Mouse (Mus musculus): ENCODE results near the gene Olfr251. TPM values are rescaled to one million over a fixed set of nuclear protein-coding genes. Genes with fewer than 3 reads are reported as not detected.

The Olfr251 gene
- not detected for total RNA-seq (2023)

DNA sequence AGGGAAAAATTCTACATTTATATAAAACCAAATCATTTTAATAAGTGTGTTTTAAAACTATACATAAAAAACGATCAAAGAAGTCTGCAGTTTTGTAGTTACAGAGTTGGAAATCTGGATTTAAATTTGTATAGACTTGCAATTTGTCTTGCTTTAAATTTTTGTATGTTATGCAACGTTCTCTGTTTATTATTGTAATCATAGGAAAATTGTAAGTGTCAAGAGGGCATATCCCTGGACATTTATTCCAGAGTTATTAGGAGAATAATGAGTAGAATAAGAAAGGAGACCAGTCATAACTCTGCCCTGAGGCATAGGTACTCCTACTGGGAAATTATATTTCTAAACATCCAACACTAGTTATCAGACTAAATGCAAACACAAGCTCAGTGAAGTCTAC is at the start of gene Olfr251:
Gene Olfr251, plus strand, starts transcription at position 301 of the 400 bp plus-strand sequence.

GRCm38 (mm10) chr9:38328760-38329159 is 48.1 kb upstream of the Olfr251 start, which contains the start of gene Olfr25:
Gene Olfr25 (plus strand): TSS chr9:38329060.

DNA sequence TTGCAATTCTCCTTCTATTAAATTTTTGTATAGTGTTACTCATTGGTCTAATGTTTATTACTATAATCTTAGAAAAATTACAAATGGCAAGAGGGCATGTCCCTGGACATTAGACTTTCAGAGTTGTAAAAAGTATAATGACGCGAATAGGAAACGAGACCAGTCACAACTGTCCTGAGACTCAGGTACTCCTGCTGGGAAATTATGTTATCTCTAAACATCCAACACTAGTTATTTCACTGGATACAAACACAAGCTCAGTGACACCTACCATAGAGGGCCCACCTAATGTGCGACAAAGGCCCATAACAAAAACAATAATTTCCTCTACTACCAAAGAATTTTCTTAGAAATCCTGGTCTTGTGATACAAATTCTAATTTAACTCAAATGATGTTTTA is 28.8 kb upstream of the Olfr251 start, which contains the start of gene Olfr898:
Gene Olfr898, plus strand, starts transcription at position 301 of the 400 bp plus-strand sequence.

GRCm38 (mm10) chr9:38366596-38366995 is 10.3 kb upstream of the Olfr251 start, which contains the start of gene Olfr250:
Gene Olfr250 (plus strand): TSS chr9:38366896.

DNA sequence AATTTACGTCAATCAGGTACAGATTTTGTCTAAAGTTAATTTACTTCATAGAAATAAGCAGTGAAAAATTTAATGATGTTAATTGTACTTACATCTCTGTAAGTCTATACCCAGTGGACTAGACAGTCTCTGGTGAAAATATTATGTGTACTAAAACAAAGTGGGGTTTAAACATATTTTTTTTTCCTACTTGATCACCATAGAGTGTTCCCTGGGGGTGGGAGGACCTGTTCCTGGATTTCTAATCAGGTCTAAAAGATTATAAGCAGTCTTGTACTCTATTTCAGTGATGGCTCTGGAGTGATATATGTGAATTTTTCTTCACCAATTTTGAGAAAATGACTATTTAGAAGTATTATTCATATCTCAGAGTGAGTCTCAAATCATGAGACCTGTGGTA is 24.5 kb downstream of the Olfr251 start, which contains the start of gene Olfr147:
Gene Olfr147, plus strand, starts transcription at position 301 of the 400 bp plus-strand sequence.

GRCm38 (mm10) chr9:38429155-38429554 is 52.3 kb downstream of the Olfr251 start, which contains the start of gene Olfr901:
Gene Olfr901 (plus strand): TSS chr9:38429455.

Other genes starting within 250 kb of the Olfr251 start
- gene Olfr890, start 234.6 kb upstream of the Olfr251 start, total RNA-seq (2023) = not detected
- not detected for gene Olfr891, start 196.3 kb upstream of the Olfr251 start, total RNA-seq (2023)
- not detected for gene Olfr893, start 168.7 kb upstream of the Olfr251 start, total RNA-seq (2023)
- gene Olfr894, start 159.0 kb upstream of the Olfr251 start, total RNA-seq (2023) = not detected
- gene Olfr143, start 124.3 kb upstream of the Olfr251 start, total RNA-seq (2023) = not detected
- not detected for gene Olfr895, start 109.2 kb upstream of the Olfr251 start, total RNA-seq (2023)
- not detected for gene Olfr896-ps1, start 86.0 kb upstream of the Olfr251 start, total RNA-seq (2023)
- gene Olfr25, start 48.0 kb upstream of the Olfr251 start, total RNA-seq (2023) = not detected
- not detected for gene Olfr898, start 28.7 kb upstream of the Olfr251 start, total RNA-seq (2023)
- gene Olfr250, start 10.2 kb upstream of the Olfr251 start, total RNA-seq (2023) = not detected
- not detected for gene Olfr147, start 24.6 kb downstream of the Olfr251 start, total RNA-seq (2023)
- not detected for gene Olfr901, start 52.4 kb downstream of the Olfr251 start, total RNA-seq (2023)
- gene Olfr902, start 70.6 kb downstream of the Olfr251 start, total RNA-seq (2023) = not detected
- not detected for gene Olfr904, start 86.1 kb downstream of the Olfr251 start, total RNA-seq (2023)
- not detected for gene Olfr905, start 94.0 kb downstream of the Olfr251 start, total RNA-seq (2023)
- gene Olfr906, start 110.0 kb downstream of the Olfr251 start, total RNA-seq (2023) = not detected
- not detected for gene Olfr907, start 118.7 kb downstream of the Olfr251 start, total RNA-seq (2023)
- not detected for gene Olfr911-ps1, start 144.5 kb downstream of the Olfr251 start, total RNA-seq (2023)
- gene Olfr910, start 160.8 kb downstream of the Olfr251 start, total RNA-seq (2023) = not detected
- not detected for gene Olfr912, start 203.1 kb downstream of the Olfr251 start, total RNA-seq (2023)
- gene Olfr913, start 215.7 kb downstream of the Olfr251 start, total RNA-seq (2023) = not detected
- gene Olfr914, start 228.0 kb downstream of the Olfr251 start, total RNA-seq (2023) = not detected